Mouse (Mus musculus) kidney, postnatal 0 days (tissue): ENCODE results near the gene Slc6a20a. TPM values are rescaled to one million over a fixed set of nuclear protein-coding genes. Genes with fewer than 3 reads are reported as not detected.
"Not testable (repeated sequence)": the region's sequence is repeated elsewhere in the genome, so short reads cannot be mapped to it uniquely, and the experiment has no call there.

Source experiments
- ATAC-seq: fragments of 200-750 bp; cut with Nextera tagmentation; replicated peaks from 2 replicates; pipeline ENCODE4 v1.8.0; 2017; ENCODE audit warnings: low read depth, moderate number of reproducible peaks, moderate TSS enrichment, moderate library complexity; ENCODE audit not compliant: low FRiP score
- DNase-seq: peaks from one replicate; pipeline ENCODE4 v3.0.0-alpha.2; 2016; ENCODE audit warnings: low spot score
- H3K27ac ChIP-seq: fragments of 300-500 bp; sonication (generic); 2 replicates; pipeline ENCODE4 v1.5.1; 2014; ENCODE audit warnings: mild to moderate bottlenecking
- H3K27me3 ChIP-seq: fragments of 300-500 bp; sonication (generic); 2 replicates; pipeline ENCODE4 v1.6.1; 2014; ENCODE audit warnings: low read length, mixed read lengths; ENCODE audit not compliant: insufficient read depth
- H3K36me3 ChIP-seq: fragments of 300-500 bp; sonication (generic); 2 replicates; pipeline ENCODE4 v1.6.1; 2014; ENCODE audit warnings: low read length, mixed read lengths; ENCODE audit not compliant: insufficient read depth
- H3K4me1 ChIP-seq: fragments of 300-500 bp; sonication (generic); replicated peaks from 2 replicates; pipeline ENCODE4 v1.6.1; 2014; ENCODE audit warnings: antibody characterized with exemption, low read length, mixed read lengths; ENCODE audit not compliant: insufficient read depth
- H3K4me2 ChIP-seq: fragments of 300-500 bp; sonication (generic); 2 replicates; pipeline ENCODE4 v1.6.1; 2014; ENCODE audit warnings: mild to moderate bottlenecking, low read length, moderate library complexity, mixed read lengths
- H3K4me3 ChIP-seq: fragments of 300-500 bp; sonication (generic); replicated peaks from 2 replicates; pipeline ENCODE4 v1.5.1; 2014; ENCODE audit warnings: low read depth, low read length
- H3K9ac ChIP-seq: fragments of 300-500 bp; sonication (generic); 2 replicates; pipeline ENCODE4 v1.6.1; 2014; ENCODE audit warnings: low read depth, low read length
- H3K9me3 ChIP-seq: fragments of 300-500 bp; sonication (generic); replicated peaks from 2 replicates; pipeline ENCODE4 v1.6.1; 2016; ENCODE audit warnings: low read length, inconsistent platforms, mixed read lengths
- CTCF ChIP-seq: IDR thresholded peaks from 2 replicates; pipeline ENCODE4 v1.5.1; 2016; ENCODE audit warnings: antibody characterized with exemption, low read depth, mild to moderate bottlenecking, moderate library complexity
- WGBS: fragments of 180-500 bp; shearing (Covaris S2); extraction: QIAGEN DNeasy Blood & Tissue Kit; methylation state at CpG from one replicate; pipeline ENCODE4 v1.1.7; 2014; 5-methylcytosine and 5-hydroxymethylcytosine counted together
- polyA plus RNA-seq: library from polyadenylated mRNA; unstranded; fragments of >200 nt; fragmentation: Nextera tagmentation; extraction: Ambion mirVana; gene quantifications from 2 replicates; pipeline ENCODE4 v1.2.1, GENCODE M21; 2015

Gene Slc6a20a
- polyA plus RNA-seq, 1 experiment from 2014 or later, result 2.2 TPM

- Histone ChIP-seq H3K27ac (no peak overlapping the region), H3K36me3 (no peaks in the 10 kb centered on the region), H3K27me3 (peaks cover 26% of the 10 kb centered on the region), H3K4me1 (0 out of 2 replicates have a peak, but pooled peaks cover 7% of the 10 kb centered on the region), H3K4me2 (peak overlapping the region; percentile 68; the same call in 1 of the 2 replicates), H3K9me3 (no peaks in the 10 kb centered on the region), H3K4me3 (no peak overlapping the region), H3K9ac (no peak overlapping the region)
- ATAC-seq, result no peak
- no peak for DNase-seq
- TF ChIP-seq CTCF, result no peak
- WGBS, result 28% methylated on average over 2 of the region's 2 CpGs
These were observed 513 bp upstream of the Slc6a20a start for GRCm38 (mm10) chr9:123679198-123679597.

- Histone ChIP-seq H3K27ac (no peak overlapping the region), H3K36me3 (no peaks in the 10 kb centered on the region), H3K4me1 (no peaks in the 10 kb centered on the region), H3K4me2 (no peak overlapping the region), H3K9me3 (no peaks in the 10 kb centered on the region), H3K4me3 (no peak overlapping the region), H3K27me3 (no peaks in the 10 kb centered on the region), H3K9ac (no peak overlapping the region)
- DNase-seq (peak; percentile 52), ATAC-seq (no peak)
- TF ChIP-seq CTCF, result peak; percentile 69
- WGBS, result 58% methylated on average over 5 of the region's 5 CpGs
These were observed 13.0 kb downstream of the Slc6a20a start for GRCm38 (mm10) chr9:123665645-123666044.

GRCm38 (mm10) chr9:123659986-123660676 lies 18.6 kb downstream of the Slc6a20a start:
- not testable (repeated sequence) for H3K27me3 ChIP-seq

GRCm38 (mm10) chr9:123658981-123659380 lies 19.7 kb downstream of the Slc6a20a start:
- Histone ChIP-seq H3K27ac (no peak overlapping the region), H3K4me2 (no peak overlapping the region), H3K4me1 (no peaks in the 10 kb centered on the region), H3K36me3 (no peaks in the 10 kb centered on the region), H3K4me3 (no peak overlapping the region), H3K9me3 (no peaks in the 10 kb centered on the region), H3K27me3 (no peaks in the 10 kb centered on the region), H3K9ac (no peak overlapping the region)
- no peak for DNase-seq
- ATAC-seq, result no peak
- no peak for TF ChIP-seq CTCF

More at GRCm38 (mm10) chr9:123659986-123660676, 18.6 kb downstream of the Slc6a20a start:
- H3K4me1 ChIP-seq, H3K4me2 ChIP-seq, H3K9me3 ChIP-seq, DNase-seq, H3K4me3 ChIP-seq, H3K27ac ChIP-seq, H3K36me3 ChIP-seq, ATAC-seq, H3K9ac ChIP-seq: not testable (repeated sequence)
- WGBS, result 85% methylated on average over 17 of the region's 18 CpGs

GRCm38 (mm10) chr9:123657457-123657856 lies 21.2 kb downstream of the Slc6a20a start:
- no peak overlapping the region for H3K4me3 ChIP-seq
- H3K9ac ChIP-seq, result no peak overlapping the region
- no peaks in the 10 kb centered on the region for H3K36me3 ChIP-seq
- H3K4me1 ChIP-seq, result no peaks in the 10 kb centered on the region
- 81% methylated on average over 3 of the region's 3 CpGs for WGBS
- H3K27ac ChIP-seq, result no peak overlapping the region
- H3K9me3 ChIP-seq, result no peaks in the 10 kb centered on the region
- TF ChIP-seq CTCF, result no peak
- ATAC-seq, result no peak
- no peak overlapping the region for H3K4me2 ChIP-seq
- H3K27me3 ChIP-seq, result no peaks in the 10 kb centered on the region
- DNase-seq, result no peak

- no peak overlapping the region for H3K4me3 ChIP-seq
- H3K9me3 ChIP-seq, result no peaks in the 10 kb centered on the region
- no peaks in the 10 kb centered on the region for H3K36me3 ChIP-seq
- WGBS, result 30% methylated on average over 4 of the region's 4 CpGs
- TF ChIP-seq CTCF, result no peak
- H3K4me2 ChIP-seq, result no peak overlapping the region
- no peak overlapping the region for H3K9ac ChIP-seq
- ATAC-seq (no peak), DNase-seq (no peak)
- no peaks in the 10 kb centered on the region for H3K4me1 ChIP-seq
- H3K27ac ChIP-seq, result no peak overlapping the region
- no peaks in the 10 kb centered on the region for H3K27me3 ChIP-seq
These were observed 27.3 kb downstream of the Slc6a20a start for GRCm38 (mm10) chr9:123651369-123651768.
